Mouse (Mus musculus): ENCODE results near the gene Cdc42ep4. TPM values are rescaled to one million over a fixed set of nuclear protein-coding genes. Genes with fewer than 3 reads are reported as not detected.
A peak's percentile ranks its signal among the peaks of the same experiment; 100 is the strongest.

Cdc42ep4 gene
- total and polyA plus RNA-seq, 3 experiments, result 2.3 to 8.1 (median 3.4) TPM

DNA sequence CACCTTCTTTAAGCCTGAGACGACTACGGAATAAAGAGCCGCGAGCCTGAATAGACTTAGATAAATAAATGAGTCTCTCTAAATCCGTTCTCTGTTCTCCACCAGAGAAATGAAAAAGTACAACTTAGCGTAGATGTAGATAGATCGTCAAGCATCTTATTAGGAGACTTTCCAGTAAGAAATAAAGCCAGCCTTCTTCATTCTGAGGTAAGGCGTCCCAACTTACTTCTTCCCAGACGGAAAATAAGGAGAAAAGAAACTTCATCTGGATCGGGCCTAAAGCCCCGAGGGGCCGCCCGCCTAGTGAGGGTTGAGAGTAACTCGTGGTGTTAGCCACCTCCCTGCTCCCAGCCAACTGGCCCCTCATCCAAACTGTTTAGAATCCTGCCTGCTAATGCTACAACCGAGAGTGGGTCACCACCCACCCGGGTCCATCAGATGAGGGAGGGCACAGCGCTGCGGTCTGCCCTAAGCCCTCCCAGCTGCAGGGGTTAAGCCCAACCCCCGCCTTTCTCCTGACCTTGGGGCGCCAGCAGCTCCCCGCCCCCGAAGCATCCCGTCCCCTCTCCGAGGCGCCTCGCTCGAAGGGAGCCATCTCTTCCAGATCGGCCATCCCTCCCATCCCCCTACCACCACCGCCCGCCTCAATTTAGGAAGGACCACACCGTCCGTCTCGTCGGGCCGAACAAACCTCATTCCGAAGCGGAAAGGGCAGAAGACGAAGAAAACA lies 68.6 kb downstream of the Cdc42ep4 start:
- peak; percentile 46; the same call in 1 of the 2 replicates for TF ChIP-seq MYC (IDR thresholded peaks at IDR 0.05; ENCODE audit: low read depth, low read length)
- no peak for TF ChIP-seq GABPA (IDR thresholded peaks at IDR 0.05; ENCODE audit: insufficient replicate concordance, low read depth, low read length)
- peak; percentile 60; the same call in 1 of the 2 replicates for TF ChIP-seq CHD1 (IDR thresholded peaks at IDR 0.05; ENCODE audit: low read depth, low read length)
- TF ChIP-seq MEF2A (IDR thresholded peaks at IDR 0.05; ENCODE audit: borderline replicate concordance, low read depth, low read length), result 0 out of 2 replicates have a peak, but pooled peaks have one; percentile 1
- no peak for TF ChIP-seq MAX (IDR thresholded peaks at IDR 0.05; ENCODE audit: low read length)
- no peak for TF ChIP-seq SMC3 (IDR thresholded peaks at IDR 0.05; ENCODE audit: low read depth, low read length)
- TF ChIP-seq CHD2 (IDR thresholded peaks at IDR 0.05; ENCODE audit: low read length), result no peak
- TF ChIP-seq ELF1 (IDR thresholded peaks at IDR 0.05; ENCODE audit: low read depth, low read length), result no peak
- no peak for TF ChIP-seq TCF12 (IDR thresholded peaks at IDR 0.05; ENCODE audit: low read depth, low read length)
- TF ChIP-seq ZMIZ1 (IDR thresholded peaks at IDR 0.05; ENCODE audit: low read depth, low read length), result 0 out of 2 replicates have a peak, but pooled peaks have one; percentile 10
- no peak; the same call in 1 of the 2 replicates for TF ChIP-seq NELFE (IDR thresholded peaks at IDR 0.05; ENCODE audit: low read depth, low read length)
- no peak for TF ChIP-seq ETS1 (conservative IDR thresholded peaks at IDR 0.05; ENCODE audit: low read depth, low read length)
- TF ChIP-seq MAFK (IDR thresholded peaks at IDR 0.05; ENCODE audit: insufficient replicate concordance, low read length), result no peak
- no peak for TF ChIP-seq PAX5 (IDR thresholded peaks at IDR 0.05; ENCODE audit: low read length)
- TF ChIP-seq SIN3A (IDR thresholded peaks at IDR 0.05; ENCODE audit: low read length), result peak; percentile 56; the same call in 1 of the 2 replicates
- no peak for TF ChIP-seq NRF1 (IDR thresholded peaks at IDR 0.05; ENCODE audit: low read depth, low read length)
- no peak for TF ChIP-seq ZNF384 (IDR thresholded peaks at IDR 0.05; ENCODE audit: low read depth, low read length)
- TF ChIP-seq POLR2AphosphoS2 (IDR thresholded peaks at IDR 0.05; ENCODE audit: low read depth, low read length), result no peak
- no peak for TF ChIP-seq ZC3H11A (IDR thresholded peaks at IDR 0.05; ENCODE audit: low read depth, low read length)
- no peak for TF ChIP-seq JUND (conservative IDR thresholded peaks at IDR 0.05; ENCODE audit: low read depth, low read length)
- TF ChIP-seq E2F4 (IDR thresholded peaks at IDR 0.05; ENCODE audit: insufficient replicate concordance, low read depth, low read length), result no peak
- no peak for TF ChIP-seq RCOR1 (conservative IDR thresholded peaks at IDR 0.05; ENCODE audit: low read depth, low read length)
- TF ChIP-seq MXI1 (IDR thresholded peaks at IDR 0.05; ENCODE audit: low read depth, low read length), result peak; percentile 31
- no peak for TF ChIP-seq JUN (IDR thresholded peaks at IDR 0.05; ENCODE audit: insufficient read depth, low read depth, low read length)
- peak; percentile 26; the same call in 1 of the 2 replicates for TF ChIP-seq UBTF (IDR thresholded peaks at IDR 0.05; ENCODE audit: low read depth, low read length)
- H3K4me1 ChIP-seq (ENCODE audit: control insufficient read depth in 1 of 2, insufficient read depth in 2 of 2), result peaks cover 12 to 60% of the 10 kb centered on the region in 2 experiments
- H3K27ac ChIP-seq (ENCODE audit: insufficient read depth, low read depth), result peak overlapping the region; percentile 81

More for the DNA sequence above, 68.6 kb downstream of the Cdc42ep4 start:
- H3K9me3 ChIP-seq (replicated peaks; ENCODE audit: low read length), result no peaks in the 10 kb centered on the region
- DNase-seq (ENCODE audit: extremely low read depth), result peak; percentile 65
- in situ Hi-C loops (cut with MboI; ENCODE audit: low pct_ligation_motif_present, low pct_unique_long_range_greater_than_20kb, low sequenced_read_pairs), result no loop called here
- H3K27me3 ChIP-seq (replicated peaks), result no peaks in the 10 kb centered on the region
- H3K4me3 ChIP-seq (replicated peaks in 1 of 3; ENCODE audit: low read depth in 2 of 3, low read length in 2 of 3, poor library complexity in 1 of 3), result peak overlapping the region; percentile 84 to 95 (median 90)
- peak overlapping the region; percentile 96 for H3K4me2 ChIP-seq (ENCODE audit: insufficient read depth, low read depth, poor library complexity, severe bottlenecking)
- peaks cover 5 to 36% of the 10 kb centered on the region in 2 experiments for H3K36me3 ChIP-seq (replicated peaks in 1 of 2; ENCODE audit: control insufficient read depth in 1 of 2, insufficient read depth in 1 of 2, low read length in 1 of 2)
- peaks cover 84% of the 10 kb centered on the region for H3K79me2 ChIP-seq (replicated peaks; ENCODE audit: control insufficient read depth, extremely low read depth, insufficient read depth, poor library complexity, severe bottlenecking)
- H3K9ac ChIP-seq (ENCODE audit: insufficient read depth, low read depth), result peak overlapping the region; percentile 95
- dilution Hi-C loops (cut with MboI; ENCODE audit: extremely low pct_ligation_motif_present, extremely low pct_unique_long_range_greater_than_20kb, low sequenced_read_pairs), result no loop called here
